Comparison of ENCODE assay signal across 19 mouse cellular contexts in the genomic region with DNA sequence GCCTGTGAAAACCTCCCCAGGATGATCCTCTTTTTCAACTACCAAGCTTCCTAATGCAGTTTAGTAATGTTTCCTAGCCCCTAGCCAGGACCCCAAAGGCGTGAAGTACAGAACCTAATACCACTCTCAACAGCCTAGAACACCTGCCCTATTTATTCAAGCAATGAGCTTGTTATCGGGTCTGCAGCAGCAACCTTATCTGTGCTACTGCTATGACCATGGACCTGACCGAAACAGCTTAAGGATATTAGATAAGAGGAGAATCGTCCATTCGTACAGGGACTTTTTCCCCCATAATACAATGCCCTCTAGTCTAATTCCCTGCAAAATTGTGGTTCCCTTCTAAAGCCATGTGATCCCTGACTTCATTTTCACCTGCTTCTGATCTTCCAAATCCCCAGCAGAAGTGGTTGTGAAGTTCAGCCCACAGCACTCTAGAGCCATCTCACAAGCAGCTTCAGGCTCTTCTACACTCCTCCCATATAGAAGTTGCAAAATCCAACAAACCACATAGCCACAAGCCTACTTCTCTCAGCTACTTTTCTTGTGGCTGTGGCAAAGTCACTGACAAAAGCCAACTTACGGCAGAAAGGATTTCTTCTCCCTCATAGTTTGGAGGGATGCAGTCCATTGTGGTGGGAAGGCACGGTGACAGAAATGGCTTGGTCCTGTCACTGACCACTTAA. TPM values are rescaled to one million over a fixed set of nuclear protein-coding genes. Genes with fewer than 3 reads are reported as not detected.
"Had no signal": no experiment of that assay in that cellular context is flagged by ENCODE, and none has a peak within 500 bp of the region (broad histone marks: within the 10 kb centered on the region; RNA-seq: fewer than 3 reads in every experiment).

No protein-coding gene starts in this region.

- H3K9ac ChIP-seq: intestine, embryonic 15.5 days; limb, embryonic 15.5 days; lung, embryonic 14.5 days; midbrain, embryonic 15.5 days; neural tube, embryonic 13.5 days had no signal

- H3K4me3 ChIP-seq: intestine, embryonic 15.5 days; limb, embryonic 15.5 days; megakaryocyte, embryonic 14.5 days; midbrain, embryonic 15.5 days; neural tube, embryonic 13.5 days had no signal

- H3K4me2 ChIP-seq: intestine, embryonic 15.5 days; limb, embryonic 15.5 days; lung, embryonic 14.5 days; midbrain, embryonic 11.5 days; midbrain, embryonic 15.5 days; neural tube, embryonic 13.5 days had no signal

- H3K27me3 ChIP-seq: intestine, embryonic 15.5 days; limb, embryonic 15.5 days; midbrain, embryonic 15.5 days; neural tube, embryonic 13.5 days had no signal

- ATAC-seq: intestine, embryonic 15.5 days; midbrain, embryonic 15.5 days had no signal

- H3K4me1 ChIP-seq: limb, embryonic 15.5 days; megakaryocyte, embryonic 14.5 days; midbrain, embryonic 15.5 days; neural tube, embryonic 13.5 days had no signal

- DNase-seq: kidney, adult 9 months; kidney, postnatal 36 days; layer of hippocampus, adult 9-11 months; layer of hippocampus, postnatal 36 days; lung, embryonic 14.5 days; lung, postnatal 10 days; lung, postnatal 4 days; retina, postnatal 1 day; right cerebral cortex, postnatal 14 days; thymus, postnatal 4 days had no signal

- H3K9me3 ChIP-seq: intestine, embryonic 15.5 days; limb, embryonic 15.5 days; midbrain, embryonic 15.5 days; neural tube, embryonic 13.5 days had no signal

- H3K36me3 ChIP-seq: intestine, embryonic 15.5 days; limb, embryonic 15.5 days; midbrain, embryonic 15.5 days; neural tube, embryonic 13.5 days had no signal

- H3K27ac ChIP-seq: intestine, embryonic 15.5 days; kidney, postnatal 0 days; limb, embryonic 15.5 days; midbrain, embryonic 15.5 days; neural tube, embryonic 13.5 days had no signal

RNA-seq across cellular contexts. Expression of gene Tex36, which starts 49.5 kb away (rescaled TPM):
- polyA plus RNA-seq: intestine, embryonic 15.5 days; limb, embryonic 15.5 days; midbrain, embryonic 11.5 days; midbrain, embryonic 15.5 days; neural tube, embryonic 13.5 days; small intestine, adult 2 months; stomach, embryonic 16.5 days had no signal
